Mouse (Mus musculus) neural tube, embryonic 14.5 days (tissue): ENCODE results near the gene Fam13a. TPM values are rescaled to one million over a fixed set of nuclear protein-coding genes. Genes with fewer than 3 reads are reported as not detected.

Experiments
- ATAC-seq: fragments of 200-750 bp; cut with Nextera tagmentation; 2 replicates; pipeline ENCODE4 v1.8.0; 2017; ENCODE audit warnings: low read depth, mild to moderate bottlenecking, moderate TSS enrichment, moderate library complexity
- H3K27ac ChIP-seq: fragments of 300-500 bp; sonication (generic); 2 replicates; pipeline ENCODE4 v1.5.1; 2014; ENCODE audit warnings: low read depth, mild to moderate bottlenecking, control low read depth, low read length, moderate library complexity, mixed read lengths
- H3K27me3 ChIP-seq: fragments of 300-500 bp; sonication (generic); 2 replicates; pipeline ENCODE4 v1.6.1; 2014; ENCODE audit warnings: low read length; ENCODE audit not compliant: control insufficient read depth, insufficient read depth
- H3K36me3 ChIP-seq: fragments of 300-500 bp; sonication (generic); 2 replicates; pipeline ENCODE4 v1.6.1; 2014; ENCODE audit warnings: low read length, mixed read lengths; ENCODE audit not compliant: control insufficient read depth, insufficient read depth
- H3K4me1 ChIP-seq: fragments of 300-500 bp; sonication (generic); 2 replicates; pipeline ENCODE4 v1.6.1; 2014; ENCODE audit warnings: low read length; ENCODE audit not compliant: control insufficient read depth, insufficient read depth
- H3K4me2 ChIP-seq: fragments of 300-500 bp; sonication (generic); 2 replicates; pipeline ENCODE4 v1.6.1; 2014; ENCODE audit warnings: mild to moderate bottlenecking, low read depth, low read length, control low read depth
- H3K4me3 ChIP-seq: fragments of 300-500 bp; sonication (generic); 2 replicates; pipeline ENCODE4 v1.5.1; 2014; ENCODE audit warnings: low read depth, low read length, control low read depth, mixed read lengths
- H3K9ac ChIP-seq: fragments of 300-500 bp; sonication (generic); replicated peaks from 2 replicates; pipeline ENCODE4 v1.6.1; 2014; ENCODE audit warnings: low read depth, mild to moderate bottlenecking, control low read depth, low read length, mixed read lengths
- H3K9me3 ChIP-seq: fragments of 300-500 bp; sonication (generic); 2 replicates; pipeline ENCODE4 v1.6.1; 2016; ENCODE audit warnings: low read length; ENCODE audit not compliant: control insufficient read depth
- WGBS: fragments of 180-500 bp; shearing (Covaris S2); extraction: QIAGEN DNeasy Blood & Tissue Kit; methylation state at CpG from one replicate; pipeline ENCODE4 v1.1.7; 2014; 5-methylcytosine and 5-hydroxymethylcytosine counted together
- polyA plus RNA-seq: library from polyadenylated mRNA; unstranded; fragments of >200 nt; fragmentation: Nextera tagmentation; extraction: Ambion mirVana; gene quantifications from 2 replicates; pipeline ENCODE4 v1.2.1, GENCODE M21; 2014

Fam13a gene
- polyA plus RNA-seq, 1 experiment from 2014 or later, result 17.6 TPM

- H3K36me3 ChIP-seq, result no peaks in the 10 kb centered on the region
- H3K4me3 ChIP-seq, result no peak overlapping the region
- H3K27ac ChIP-seq, result no peak overlapping the region
- H3K4me2 ChIP-seq, result no peak overlapping the region
- no peaks in the 10 kb centered on the region for H3K9me3 ChIP-seq
- no peaks in the 10 kb centered on the region for H3K27me3 ChIP-seq
- H3K9ac ChIP-seq, result no peak overlapping the region
- H3K4me1 ChIP-seq, result no peaks in the 10 kb centered on the region
- no peak for ATAC-seq
- 93% methylated on average over 2 of the region's 2 CpGs for WGBS
Measured at GRCm38 (mm10) chr6:59030667-59031066, 6.3 kb upstream of the Fam13a start.

- no peak overlapping the region for H3K4me3 ChIP-seq
- H3K4me1 ChIP-seq, result no peaks in the 10 kb centered on the region
- no peak overlapping the region for H3K4me2 ChIP-seq
- H3K9me3 ChIP-seq, result no peaks in the 10 kb centered on the region
- no peaks in the 10 kb centered on the region for H3K36me3 ChIP-seq
- ATAC-seq, result no peak
- H3K27ac ChIP-seq, result no peak overlapping the region
- no peaks in the 10 kb centered on the region for H3K27me3 ChIP-seq
- no peak overlapping the region for H3K9ac ChIP-seq
Measured at GRCm38 (mm10) chr6:59030037-59030436, 5.7 kb upstream of the Fam13a start.

DNA sequence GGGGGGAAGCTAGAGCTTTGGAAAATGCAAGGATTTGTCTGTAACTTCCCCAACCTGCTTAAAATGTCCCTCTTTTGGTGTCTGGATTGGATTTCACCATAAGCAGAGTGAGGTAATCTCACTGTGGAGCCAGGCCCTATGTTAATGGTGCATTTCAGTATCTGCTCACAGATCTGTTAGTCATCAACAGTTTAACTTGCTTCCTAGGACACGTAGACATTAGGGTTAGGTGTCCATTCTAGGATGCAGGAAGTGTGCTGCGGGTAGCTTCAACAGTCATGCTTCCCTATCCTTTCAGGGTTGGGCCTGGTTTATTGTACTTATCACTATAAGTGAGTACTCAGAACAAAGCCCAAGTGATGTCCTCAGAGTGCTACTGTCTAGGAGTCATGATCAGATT lies 4.5 kb upstream of the Fam13a start:
- no peak overlapping the region for H3K4me3 ChIP-seq
- WGBS, result 86% methylated on average over 2 of the region's 2 CpGs
- no peaks in the 10 kb centered on the region for H3K4me1 ChIP-seq
- no peak overlapping the region for H3K27ac ChIP-seq
- H3K4me2 ChIP-seq, result no peak overlapping the region
- no peak overlapping the region for H3K9ac ChIP-seq
- ATAC-seq, result no peak
- H3K36me3 ChIP-seq, result no peaks in the 10 kb centered on the region
- H3K9me3 ChIP-seq, result no peaks in the 10 kb centered on the region
- H3K27me3 ChIP-seq, result no peaks in the 10 kb centered on the region

DNA sequence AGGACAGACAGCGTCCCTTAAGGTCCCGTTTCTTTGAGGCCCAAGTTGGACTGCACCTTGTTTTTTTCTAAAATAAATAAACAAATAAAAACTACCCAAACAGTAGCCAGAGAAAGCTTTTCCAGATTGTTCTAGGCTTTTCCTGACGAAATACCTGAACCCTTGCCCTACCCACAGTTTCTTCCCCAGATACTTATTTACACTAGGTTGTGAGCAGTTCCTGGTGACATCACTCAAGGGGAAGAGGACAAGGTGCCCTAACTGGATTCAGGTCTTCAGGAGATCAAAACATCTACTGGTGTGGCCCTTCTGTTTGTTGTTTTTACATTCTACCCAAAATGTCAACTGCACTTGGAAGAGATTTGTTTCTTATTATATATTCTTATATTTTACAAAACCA lies 457 bp upstream of the Fam13a start:
- H3K27me3 ChIP-seq, result no peaks in the 10 kb centered on the region
- no peak overlapping the region for H3K27ac ChIP-seq
- peak overlapping the region; percentile 60 for H3K4me2 ChIP-seq
- 37% methylated on average over 3 of the region's 3 CpGs for WGBS
- H3K9me3 ChIP-seq, result no peaks in the 10 kb centered on the region
- H3K36me3 ChIP-seq, result no peaks in the 10 kb centered on the region
- H3K9ac ChIP-seq, result no peak overlapping the region
- ATAC-seq, result no peak
- no peak overlapping the region; the same call in 1 of the 2 replicates for H3K4me3 ChIP-seq
- peaks cover 3% of the 10 kb centered on the region; the same call in 1 of the 2 replicates for H3K4me1 ChIP-seq

GRCm38 (mm10) chr6:59023455-59024163 lies 740 bp downstream of the Fam13a start:
- peak; percentile 22 for ATAC-seq

DNA sequence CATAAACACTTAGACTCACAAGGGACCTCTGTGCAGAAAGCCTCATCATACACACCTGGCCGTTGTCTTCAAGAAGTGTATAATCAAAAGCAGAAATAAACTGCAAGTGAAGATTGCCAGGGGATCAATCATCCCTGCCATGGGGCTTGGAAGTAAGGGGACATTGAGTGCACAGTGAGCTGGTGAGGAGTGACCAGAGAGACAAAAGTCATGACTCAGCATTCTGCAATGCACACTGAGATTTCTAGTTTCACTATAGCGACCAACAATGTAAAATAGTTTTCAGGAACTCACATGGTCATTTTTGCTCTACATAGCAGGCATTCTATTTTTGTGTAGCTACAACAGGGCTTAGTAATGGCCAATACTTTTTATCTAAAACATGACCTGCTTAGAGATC lies 1.7 kb downstream of the Fam13a start:
- no peak overlapping the region for H3K9ac ChIP-seq
- 89% methylated on average over 2 of the region's 2 CpGs for WGBS
- H3K27me3 ChIP-seq, result no peaks in the 10 kb centered on the region
- no peak overlapping the region for H3K4me3 ChIP-seq
- no peak overlapping the region; the same call in 1 of the 2 replicates for H3K4me2 ChIP-seq
- no peaks in the 10 kb centered on the region for H3K36me3 ChIP-seq
- no peak for ATAC-seq
- no peak overlapping the region for H3K27ac ChIP-seq
- H3K4me1 ChIP-seq, result peaks cover 3% of the 10 kb centered on the region; the same call in 1 of the 2 replicates
- no peaks in the 10 kb centered on the region for H3K9me3 ChIP-seq

More at GRCm38 (mm10) chr6:59023455-59024163, 740 bp downstream of the Fam13a start:
- Histone ChIP-seq H3K27me3 (no peaks in the 10 kb centered on the region), H3K36me3 (no peaks in the 10 kb centered on the region), H3K9me3 (no peaks in the 10 kb centered on the region), H3K4me2 (peak overlapping the region; percentile 60), H3K9ac (peak overlapping the region; percentile 56), H3K27ac (peak overlapping the region; percentile 45), H3K4me3 (peak overlapping the region; percentile 55), H3K4me1 (peaks cover 3% of the 10 kb centered on the region; the same call in 1 of the 2 replicates)
- WGBS, result 46% methylated on average over 6 of the region's 6 CpGs

DNA sequence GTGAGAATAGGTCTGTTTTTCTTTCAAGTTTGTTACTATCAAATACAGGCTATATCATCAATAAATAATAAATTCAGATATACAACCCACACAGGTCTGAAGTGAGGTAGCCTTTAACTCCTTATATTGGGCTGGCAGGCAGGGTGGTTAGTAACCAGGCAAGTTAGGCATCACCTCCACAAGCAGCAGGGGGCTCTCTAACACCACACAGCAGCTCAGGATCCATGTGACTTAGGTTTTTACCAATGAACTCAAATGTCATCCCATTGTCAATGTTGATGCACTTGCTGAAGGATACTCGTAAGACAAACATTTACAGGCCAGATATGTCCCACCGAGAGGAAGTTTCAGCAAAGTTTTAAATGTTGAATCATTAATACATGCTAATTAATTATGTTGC lies 4.0 kb downstream of the Fam13a start:
- Histone ChIP-seq H3K27ac (no peak overlapping the region), H3K27me3 (no peaks in the 10 kb centered on the region), H3K9me3 (no peaks in the 10 kb centered on the region), H3K9ac (no peak overlapping the region), H3K36me3 (no peaks in the 10 kb centered on the region), H3K4me3 (no peak overlapping the region), H3K4me2 (no peak overlapping the region), H3K4me1 (peaks cover 3% of the 10 kb centered on the region; the same call in 1 of the 2 replicates)
- WGBS, result 89% methylated on average over 2 of the region's 2 CpGs
- no peak for ATAC-seq

- Histone ChIP-seq H3K27ac (no peak overlapping the region), H3K4me3 (no peak overlapping the region), H3K27me3 (no peaks in the 10 kb centered on the region), H3K9ac (no peak overlapping the region), H3K4me2 (no peak overlapping the region), H3K4me1 (peaks cover 3% of the 10 kb centered on the region; the same call in 1 of the 2 replicates), H3K9me3 (no peaks in the 10 kb centered on the region), H3K36me3 (no peaks in the 10 kb centered on the region)
- ATAC-seq, result no peak
- 68% methylated on average over 1 of the region's 1 CpGs for WGBS
Measured at GRCm38 (mm10) chr6:59019847-59020246, 4.5 kb downstream of the Fam13a start.

- WGBS, result 69% methylated on average over 1 of the region's 1 CpGs
- H3K4me2 ChIP-seq, result no peak overlapping the region
- H3K9ac ChIP-seq, result no peak overlapping the region
- ATAC-seq, result no peak
- no peaks in the 10 kb centered on the region for H3K9me3 ChIP-seq
- H3K27ac ChIP-seq, result no peak overlapping the region
- no peaks in the 10 kb centered on the region for H3K4me1 ChIP-seq
- no peaks in the 10 kb centered on the region for H3K27me3 ChIP-seq
- H3K36me3 ChIP-seq, result no peaks in the 10 kb centered on the region
- no peak overlapping the region for H3K4me3 ChIP-seq
Measured at GRCm38 (mm10) chr6:59016336-59016832, 8.0 kb downstream of the Fam13a start.
